Mouse (Mus musculus) heart, embryonic 11.5 days (tissue): ENCODE results near the gene Rragc. TPM values are rescaled to one million over a fixed set of nuclear protein-coding genes. Genes with fewer than 3 reads are reported as not detected.
"Not testable (repeated sequence)": the region's sequence is repeated elsewhere in the genome, so short reads cannot be mapped to it uniquely, and the experiment has no call there.

Source experiments
- ATAC-seq: fragments of 200-750 bp; cut with Nextera tagmentation; replicated peaks from 2 replicates; pipeline ENCODE4 v1.8.0; 2017; ENCODE audit warnings: moderate library complexity; ENCODE audit not compliant: insufficient number of reproducible peaks, low FRiP score, low TSS enrichment
- H3K27ac ChIP-seq: fragments of 300-500 bp; sonication (generic); 2 replicates; pipeline ENCODE4 v1.5.1; 2014; ENCODE audit warnings: mild to moderate bottlenecking, low read depth, low read length
- H3K27me3 ChIP-seq: fragments of 300-500 bp; sonication (generic); 2 replicates; pipeline ENCODE4 v1.6.1; 2014; ENCODE audit warnings: mild to moderate bottlenecking, low read length, mixed read lengths; ENCODE audit not compliant: control insufficient read depth, insufficient read depth
- H3K36me3 ChIP-seq: fragments of 300-500 bp; sonication (generic); 2 replicates; pipeline ENCODE4 v1.6.1; 2014; ENCODE audit warnings: mild to moderate bottlenecking, low read length, moderate library complexity, mixed read lengths; ENCODE audit not compliant: control insufficient read depth, insufficient read depth
- H3K4me1 ChIP-seq: fragments of 300-500 bp; sonication (generic); 2 replicates; pipeline ENCODE4 v1.6.1; 2014; ENCODE audit warnings: low read length; ENCODE audit not compliant: control insufficient read depth, insufficient read depth
- H3K4me2 ChIP-seq: fragments of 300-500 bp; sonication (generic); 2 replicates; pipeline ENCODE4 v1.6.1; 2014; ENCODE audit warnings: mild to moderate bottlenecking, moderate library complexity
- H3K4me3 ChIP-seq: fragments of 300-500 bp; sonication (generic); 2 replicates; pipeline ENCODE4 v1.5.1; 2014; ENCODE audit warnings: low read depth, low read length
- H3K9ac ChIP-seq: fragments of 300-500 bp; sonication (generic); 2 replicates; pipeline ENCODE4 v1.6.1; 2014; ENCODE audit warnings: mild to moderate bottlenecking, low read depth, low read length, moderate library complexity
- H3K9me3 ChIP-seq: fragments of 300-500 bp; sonication (generic); replicated peaks from 2 replicates; pipeline ENCODE4 v1.6.1; 2016; ENCODE audit warnings: low read length; ENCODE audit not compliant: control insufficient read depth
- WGBS: fragments of 180-500 bp; shearing (Covaris S2); extraction: QIAGEN DNeasy Blood & Tissue Kit; methylation state at CpG from one replicate; pipeline ENCODE4 v1.1.7; 2014; ENCODE audit not compliant: insufficient replicate concordance; 5-methylcytosine and 5-hydroxymethylcytosine counted together
- polyA plus RNA-seq: library from polyadenylated mRNA; unstranded; fragments of >200 nt; fragmentation: Nextera tagmentation; extraction: Ambion mirVana; gene quantifications from 2 replicates; pipeline ENCODE4 v1.2.1, GENCODE M21; 2014

Gene Rragc
- polyA plus RNA-seq, 1 experiment from 2014 or later: 39.0 TPM

DNA sequence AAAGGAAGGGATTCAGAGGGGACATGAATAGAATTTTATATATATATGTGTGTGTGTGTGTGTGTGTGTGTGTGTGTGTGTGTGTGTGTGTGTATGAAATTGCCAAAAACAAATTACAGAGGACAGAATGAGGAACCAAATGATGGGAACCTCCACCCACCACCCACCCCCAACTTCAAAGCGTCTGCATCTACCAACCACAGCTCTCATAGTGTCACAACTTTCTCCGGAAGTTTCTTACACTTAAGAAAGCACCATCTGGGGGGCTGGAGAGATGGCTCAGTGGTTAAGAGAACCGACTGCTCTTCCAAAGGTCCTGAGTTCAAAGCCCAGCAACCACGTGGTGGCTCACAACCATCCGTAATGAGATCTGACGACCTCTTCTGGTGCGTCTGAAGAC, 23.6 kb downstream of the Rragc start:
- not testable (repeated sequence) for H3K9ac ChIP-seq, ATAC-seq
- 70% methylated on average over 7 of the region's 7 CpGs for WGBS

DNA sequence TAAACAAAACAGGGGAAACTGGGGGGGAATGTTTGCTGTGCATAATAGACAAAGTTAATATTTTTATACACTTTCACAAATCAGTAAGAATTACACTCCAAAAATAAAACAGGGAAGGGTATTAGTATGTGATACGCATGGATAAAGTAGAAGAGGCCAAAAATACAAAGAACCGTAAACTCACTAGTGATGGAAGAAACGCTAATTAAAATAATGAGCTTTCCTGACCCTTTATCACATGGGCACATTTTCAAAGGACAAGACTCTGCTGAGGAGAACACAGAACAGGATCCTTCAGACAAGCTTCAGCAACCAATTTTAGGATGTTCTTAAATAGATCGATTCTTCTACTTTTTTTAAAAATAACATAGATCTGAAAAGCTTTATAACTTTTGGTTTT, 29.5 kb downstream of the Rragc start:
- H3K27ac ChIP-seq: no peak overlapping the region
- H3K27me3 ChIP-seq: peaks cover 5% of the 10 kb centered on the region; the same call in 1 of the 2 replicates
- no peaks in the 10 kb centered on the region; the same call in 1 of the 2 replicates for H3K4me1 ChIP-seq
- H3K9ac ChIP-seq: no peak overlapping the region
- 81% methylated on average over 4 of the region's 4 CpGs for WGBS
- no peaks in the 10 kb centered on the region for H3K36me3 ChIP-seq
- no peak for ATAC-seq
- no peak overlapping the region for H3K4me3 ChIP-seq
- H3K4me2 ChIP-seq: no peak overlapping the region
- no peaks in the 10 kb centered on the region for H3K9me3 ChIP-seq

More for the DNA sequence above, 23.6 kb downstream of the Rragc start:
- H3K27me3 ChIP-seq, H3K4me3 ChIP-seq, H3K36me3 ChIP-seq, H3K4me1 ChIP-seq, H3K4me2 ChIP-seq, H3K27ac ChIP-seq, H3K9me3 ChIP-seq: not testable (repeated sequence)

DNA sequence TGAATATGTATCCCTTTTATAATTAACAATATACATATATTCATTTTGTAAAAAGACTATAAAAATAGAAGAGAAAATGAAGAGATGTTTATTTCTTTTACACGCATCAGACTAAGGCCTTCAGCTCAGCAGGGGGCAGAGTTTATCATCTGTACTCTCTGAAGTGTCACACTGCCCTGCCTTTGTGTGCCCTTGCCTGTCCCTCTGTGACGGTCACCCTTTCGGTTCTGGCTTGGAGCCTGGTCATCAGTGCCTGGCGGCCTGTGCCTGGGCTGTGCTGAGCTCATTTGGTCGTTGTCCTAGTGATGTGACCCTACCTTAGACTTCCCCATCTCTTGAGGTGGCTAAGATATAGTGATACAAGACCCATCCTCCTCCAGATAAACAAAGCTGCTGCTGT, 29.9 kb downstream of the Rragc start:
- no peaks in the 10 kb centered on the region; the same call in 1 of the 2 replicates for H3K4me1 ChIP-seq
- H3K4me3 ChIP-seq: no peak overlapping the region
- peaks cover 5% of the 10 kb centered on the region; the same call in 1 of the 2 replicates for H3K27me3 ChIP-seq
- H3K9me3 ChIP-seq: no peaks in the 10 kb centered on the region
- no peak overlapping the region for H3K27ac ChIP-seq
- H3K36me3 ChIP-seq: no peaks in the 10 kb centered on the region
- no peak overlapping the region for H3K9ac ChIP-seq
- H3K4me2 ChIP-seq: no peak overlapping the region
- no peak for ATAC-seq
- WGBS: 49% methylated on average over 5 of the region's 5 CpGs

DNA sequence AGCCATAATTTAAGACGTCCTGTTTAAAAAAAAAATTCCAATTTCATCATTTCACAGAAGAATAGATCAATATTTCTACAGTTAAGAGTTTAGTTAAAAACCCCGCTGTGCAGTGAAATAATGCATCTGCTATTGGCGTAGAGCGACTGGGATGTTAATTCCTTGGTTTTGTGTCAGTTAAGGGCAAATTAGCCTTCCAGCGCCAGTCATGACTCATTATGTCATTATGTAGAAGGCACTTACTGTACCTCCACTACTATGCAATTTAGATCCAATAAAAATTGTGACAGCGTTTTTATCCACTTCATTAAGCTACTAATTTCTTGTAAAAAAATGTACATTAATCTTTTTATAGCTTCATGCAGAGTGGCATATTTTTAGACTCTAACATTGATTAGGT, 31.7 kb downstream of the Rragc start:
- no peak overlapping the region for H3K4me2 ChIP-seq
- no peaks in the 10 kb centered on the region for H3K9me3 ChIP-seq
- H3K27me3 ChIP-seq: peaks cover 5% of the 10 kb centered on the region; the same call in 1 of the 2 replicates
- no peak overlapping the region for H3K4me3 ChIP-seq
- no peak for ATAC-seq
- 82% methylated on average over 6 of the region's 6 CpGs for WGBS
- H3K27ac ChIP-seq: no peak overlapping the region
- H3K36me3 ChIP-seq: no peaks in the 10 kb centered on the region
- H3K4me1 ChIP-seq: no peaks in the 10 kb centered on the region; the same call in 1 of the 2 replicates
- no peak overlapping the region for H3K9ac ChIP-seq

DNA sequence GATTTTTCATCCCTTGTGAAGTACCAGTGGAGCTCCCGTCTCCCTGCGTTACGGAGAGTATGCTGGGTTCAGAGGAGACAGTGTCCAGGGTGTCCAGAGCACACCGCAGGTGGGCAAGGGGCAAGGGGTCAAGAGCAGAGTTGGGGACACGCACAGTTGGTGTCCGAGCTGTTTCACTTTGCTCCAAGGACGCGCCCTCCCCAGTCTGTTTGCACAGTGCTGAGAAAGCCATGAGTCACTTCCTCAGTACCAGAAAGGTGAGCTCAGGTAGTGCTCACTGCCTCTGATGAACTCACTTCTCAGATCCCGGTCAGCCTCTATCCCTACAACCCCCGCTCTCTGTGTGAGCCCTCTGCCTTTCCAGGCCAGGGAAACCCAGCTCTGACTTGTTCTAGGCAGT, 32.4 kb downstream of the Rragc start:
- no peaks in the 10 kb centered on the region for H3K9me3 ChIP-seq
- H3K9ac ChIP-seq: no peak overlapping the region
- no peak for ATAC-seq
- 66% methylated on average over 10 of the region's 10 CpGs for WGBS
- no peak overlapping the region for H3K27ac ChIP-seq
- no peaks in the 10 kb centered on the region for H3K36me3 ChIP-seq
- H3K4me3 ChIP-seq: no peak overlapping the region
- no peaks in the 10 kb centered on the region; the same call in 1 of the 2 replicates for H3K4me1 ChIP-seq
- H3K4me2 ChIP-seq: no peak overlapping the region
- peaks cover 5% of the 10 kb centered on the region; the same call in 1 of the 2 replicates for H3K27me3 ChIP-seq

DNA sequence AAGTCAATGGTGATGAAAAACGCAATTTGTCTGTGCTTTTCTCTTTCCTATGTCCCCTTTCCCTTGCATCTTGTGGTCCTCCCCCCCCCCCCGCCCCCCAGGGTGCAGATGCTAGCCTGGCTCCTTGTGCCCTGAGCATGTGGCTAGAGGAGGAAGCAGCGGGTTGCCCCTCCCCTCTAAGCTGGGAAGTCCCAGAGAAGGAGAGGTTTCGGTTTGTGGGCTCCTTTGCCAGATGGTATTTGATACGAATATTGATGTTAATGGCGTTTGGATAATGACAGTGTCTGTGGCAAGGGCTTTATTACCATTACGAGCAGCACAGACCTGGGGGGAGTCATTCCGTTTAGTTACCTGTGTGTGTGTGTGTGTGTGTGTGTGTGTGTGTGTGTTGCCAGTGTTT, 34.8 kb downstream of the Rragc start:
- Histone ChIP-seq H3K27me3 (peaks cover 13% of the 10 kb centered on the region), H3K4me3 (no peak overlapping the region), H3K27ac (no peak overlapping the region), H3K4me1 (no peaks in the 10 kb centered on the region), H3K9ac (no peak overlapping the region), H3K4me2 (no peak overlapping the region), H3K36me3 (no peaks in the 10 kb centered on the region), H3K9me3 (no peaks in the 10 kb centered on the region)
- WGBS: 52% methylated on average over 7 of the region's 8 CpGs
- ATAC-seq: no peak

DNA sequence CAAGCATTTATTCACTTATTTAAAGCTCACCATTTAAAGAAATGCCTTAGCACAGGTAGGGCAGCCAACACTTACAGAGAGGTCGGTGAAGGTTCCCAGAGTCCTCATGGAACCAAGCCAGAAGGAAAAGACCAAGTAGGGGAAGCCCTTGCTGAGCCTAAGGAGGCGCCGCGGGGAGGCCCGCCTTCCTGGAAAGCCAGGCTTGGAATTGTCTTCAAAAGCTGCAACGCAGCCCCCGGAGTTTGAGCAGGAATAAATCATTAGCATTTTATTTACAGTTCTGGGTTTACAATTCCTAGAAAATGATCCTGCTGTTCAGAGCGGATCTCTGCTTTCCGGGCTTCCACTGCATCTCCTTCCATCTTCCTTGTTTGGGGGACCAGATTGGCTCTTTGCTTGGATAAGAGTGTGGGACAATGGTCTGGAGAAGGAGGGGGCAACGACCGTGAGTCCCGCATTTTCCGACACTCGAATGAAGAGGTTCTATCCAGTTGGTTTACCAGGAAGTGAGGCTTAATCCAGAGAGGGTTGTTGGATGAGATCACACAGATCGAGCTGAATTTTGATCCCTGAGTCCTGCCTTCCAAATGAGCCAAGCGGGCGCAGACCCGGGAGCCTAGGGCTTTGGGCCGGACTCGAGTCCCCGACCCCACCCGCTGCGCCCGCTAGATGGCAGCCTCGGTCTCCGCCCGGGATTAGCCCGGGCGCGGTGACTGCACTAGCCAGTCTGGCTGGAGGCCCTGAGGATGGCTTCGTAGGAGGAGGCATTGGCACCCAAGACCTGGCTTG, 39.7 kb downstream of the Rragc start:
- Histone ChIP-seq H3K4me3 (peak overlapping the region; percentile 21), H3K9me3 (no peaks in the 10 kb centered on the region), H3K4me1 (peaks cover 7% of the 10 kb centered on the region; the same call in 1 of the 2 replicates), H3K27me3 (peaks cover 10% of the 10 kb centered on the region), H3K4me2 (peak overlapping the region; percentile 61), H3K27ac (no peak overlapping the region), H3K36me3 (no peaks in the 10 kb centered on the region), H3K9ac (0 out of 2 replicates have a peak overlapping the region, but pooled peaks have one; percentile 43)
- WGBS: 5% methylated on average over 31 of the region's 31 CpGs
- peak; percentile 78 for ATAC-seq

DNA sequence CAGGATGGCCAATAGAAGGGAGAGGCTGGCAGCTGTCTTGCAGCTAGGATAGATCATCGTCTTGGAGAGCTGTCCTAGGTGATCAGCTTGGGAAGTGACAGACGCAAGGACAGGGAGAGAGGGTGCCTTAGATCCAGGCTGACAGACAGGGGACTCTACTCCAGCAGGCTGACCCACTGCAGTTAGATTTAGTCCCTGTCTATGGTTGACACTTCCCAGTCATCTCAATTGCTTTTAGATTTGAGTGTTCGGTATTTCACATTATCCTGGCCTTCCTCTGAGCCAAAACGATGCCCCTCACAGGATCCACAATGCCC, 40.2 kb downstream of the Rragc start:
- Histone ChIP-seq H3K4me3 (no peak overlapping the region), H3K27me3 (peaks cover 10% of the 10 kb centered on the region), H3K36me3 (no peaks in the 10 kb centered on the region), H3K9ac (no peak overlapping the region), H3K4me2 (peak overlapping the region; percentile 61), H3K9me3 (no peaks in the 10 kb centered on the region), H3K4me1 (peaks cover 7% of the 10 kb centered on the region; the same call in 1 of the 2 replicates), H3K27ac (no peak overlapping the region)
- ATAC-seq: peak; percentile 8; the same call in 1 of the 2 replicates
- 55% methylated on average over 4 of the region's 4 CpGs for WGBS

DNA sequence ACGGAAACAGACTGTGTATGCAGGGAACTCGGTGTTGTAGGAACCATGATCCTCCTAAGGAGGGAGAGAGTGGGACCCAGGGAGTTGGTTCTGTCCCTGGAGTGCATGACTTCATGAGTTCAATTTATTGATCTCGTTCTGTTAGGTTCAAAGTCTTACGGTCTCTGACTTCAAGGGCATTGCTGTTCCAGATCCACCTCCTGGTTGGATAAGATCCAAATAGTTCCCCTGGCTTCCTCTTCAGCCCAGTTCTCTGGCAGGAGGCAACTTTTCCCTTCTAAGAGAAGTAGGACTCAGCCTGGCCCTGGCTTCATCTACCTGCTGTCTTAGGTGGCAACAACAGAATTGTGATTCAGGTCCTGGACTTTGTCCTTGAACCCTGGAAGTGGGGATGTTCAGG, 40.6 kb downstream of the Rragc start:
- peaks cover 10% of the 10 kb centered on the region for H3K27me3 ChIP-seq
- H3K4me2 ChIP-seq: no peak overlapping the region
- peaks cover 7% of the 10 kb centered on the region; the same call in 1 of the 2 replicates for H3K4me1 ChIP-seq
- H3K36me3 ChIP-seq: no peaks in the 10 kb centered on the region
- 56% methylated on average over 4 of the region's 4 CpGs for WGBS
- H3K9me3 ChIP-seq: no peaks in the 10 kb centered on the region
- no peak overlapping the region for H3K27ac ChIP-seq
- no peak overlapping the region for H3K4me3 ChIP-seq
- no peak overlapping the region for H3K9ac ChIP-seq
- no peak for ATAC-seq
